Mouse (Mus musculus) C2C12 (cell line): ENCODE measurements around the gene Naaa.

ENCODE experiments used
- CTCF ChIP-seq: IDR thresholded peaks from one replicate; pipeline ENCODE4 v1.5.1; 2011; ENCODE audit not compliant: control insufficient read depth, insufficient read depth, insufficient read length
- MYOG ChIP-seq: IDR thresholded peaks from one replicate; pipeline ENCODE4 v1.6.1; 2011; ENCODE audit not compliant: control insufficient read depth, insufficient read length; ENCODE audit errors: extremely low read depth

DNA sequence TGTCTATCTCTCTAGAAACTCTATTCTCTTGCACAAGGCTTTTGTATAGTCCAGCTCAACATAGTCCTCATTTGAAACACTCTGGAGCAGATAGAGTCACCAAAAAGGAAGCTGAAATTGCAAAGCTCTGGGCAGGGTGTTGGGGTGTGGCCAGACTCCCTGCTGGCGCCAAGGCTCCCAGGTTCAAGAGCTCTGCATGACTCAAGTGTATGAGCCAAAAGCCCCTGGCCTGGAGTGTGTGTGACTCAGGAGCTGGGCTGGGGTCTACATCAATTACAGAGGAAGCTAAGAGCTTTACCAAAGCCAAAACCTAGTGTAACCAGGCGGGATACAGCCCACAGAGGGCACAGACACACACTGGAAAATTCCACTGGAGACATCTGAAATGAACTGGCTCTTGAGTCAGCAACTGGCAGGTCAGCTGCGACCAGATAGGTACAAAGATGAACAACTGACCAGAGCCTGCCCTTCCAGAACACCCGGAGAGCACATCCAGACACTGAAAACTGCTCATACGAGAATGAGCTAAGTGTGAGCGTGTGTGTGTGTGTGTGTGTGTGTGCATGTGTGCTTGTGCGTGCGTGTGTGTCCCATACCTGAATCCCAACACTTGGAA is 57.6 kb downstream of the Naaa start:
- TF ChIP-seq CTCF, result no peak
- no peak for TF ChIP-seq MYOG
